11 mouse cellular contexts compared by ENCODE assay signal in genomic region chr13:91169529-91170319, GRCm38 (mm10). TPM values are rescaled to one million over a fixed set of nuclear protein-coding genes. Genes with fewer than 3 reads are reported as not detected.
DNase-seq lines count a peak whose midpoint lies in the region; ATAC-seq and TF ChIP-seq lines count a peak whose summit lies in the region.
"Had no signal": no experiment of that assay in that cellular context is flagged by ENCODE, and none has a peak within 500 bp of the region (broad histone marks: within the 10 kb centered on the region; RNA-seq: fewer than 3 reads in every experiment).

No protein-coding gene starts in this region.

- no peak for TF ChIP-seq POLR2A in thymus, adult 2 months (IDR thresholded peaks at IDR 0.05; ENCODE audit: control insufficient read depth, extremely low read depth, insufficient read depth, low read length, poor library complexity)

- H3K4me2 ChIP-seq in liver, embryonic 16.5 days (ENCODE audit: low read depth, low read length), result peak overlapping the region; percentile 49
- H3K4me2 ChIP-seq: hindbrain, embryonic 14.5 days had no signal

- H3K27me3 ChIP-seq in thymus, adult 2 months (ENCODE audit: control insufficient read depth, insufficient read depth, low read length), result no peaks in the 10 kb centered on the region
- no peaks in the 10 kb centered on the region for H3K27me3 ChIP-seq in liver, embryonic 16.5 days (ENCODE audit: control insufficient read depth, insufficient read depth, low read depth, low read length)

- no peak overlapping the region for H3K27ac ChIP-seq in thymus, adult 2 months (ENCODE audit: control insufficient read depth, insufficient read depth, low read length)
- H3K27ac ChIP-seq in liver, embryonic 16.5 days (ENCODE audit: low read length), result no peak overlapping the region
- H3K27ac ChIP-seq: hindbrain, embryonic 14.5 days; kidney, postnatal 0 days had no signal

- H3K36me3 ChIP-seq in thymus, adult 2 months (ENCODE audit: control insufficient read depth, insufficient read depth, low read length), result no peaks in the 10 kb centered on the region
- no peaks in the 10 kb centered on the region for H3K36me3 ChIP-seq in liver, embryonic 16.5 days (ENCODE audit: control insufficient read depth, insufficient read depth)

- ATAC-seq in common myeloid progenitor, adult 5-6 weeks (replicated peaks; ENCODE audit: low read depth, poor library complexity, severe bottlenecking), result peak; percentile 75
- no peak for ATAC-seq in liver, embryonic 16.5 days (ENCODE audit: low read depth)
- ATAC-seq: forebrain, postnatal 0 days had no signal

- no peak overlapping the region for H3K9ac ChIP-seq in liver, embryonic 16.5 days (ENCODE audit: low read depth, low read length)
- H3K9ac ChIP-seq: forebrain, postnatal 0 days; hindbrain, embryonic 14.5 days had no signal

- H3K4me1 ChIP-seq in thymus, adult 2 months (replicated peaks; ENCODE audit: control insufficient read depth, insufficient read depth, low read length), result peaks cover 10% of the 10 kb centered on the region
- H3K4me1 ChIP-seq in liver, embryonic 16.5 days (ENCODE audit: control insufficient read depth, low read depth, low read length), result peaks cover 6% of the 10 kb centered on the region; the same call in 1 of the 2 replicates

- H3K4me3 ChIP-seq in thymus, adult 2 months (ENCODE audit: control insufficient read depth, insufficient read depth, low read length), result no peak overlapping the region; the same call in 1 of the 2 replicates
- no peak overlapping the region for H3K4me3 ChIP-seq in liver, embryonic 16.5 days (ENCODE audit: low read depth, low read length)

- no peaks in the 10 kb centered on the region for H3K9me3 ChIP-seq in liver, embryonic 16.5 days (replicated peaks; ENCODE audit: control insufficient read depth, low read length)

- peak; percentile 16 for DNase-seq in thymus, adult 2 months
- DNase-seq in thymus, adult 18-20 months, result no peak
- DNase-seq in cerebellum, adult 11 months, result no peak
- DNase-seq in cerebellum, adult 9-11 months, result no peak
- no peak for DNase-seq in frontal cortex, postnatal 36 days (ENCODE audit: low spot score in 2 of 2)
- DNase-seq: cerebellum, adult 8-10 months; forebrain, postnatal 0 days had no signal

- TF ChIP-seq CTCF in thymus, adult 2 months (IDR thresholded peaks at IDR 0.05; ENCODE audit: borderline replicate concordance, control insufficient read depth, extremely low read depth, insufficient read depth, low read length, poor library complexity), result no peak

- 9% methylated on average over 17 of the region's 17 CpGs for WGBS in thymus, adult 2 months
- WGBS in liver, embryonic 16.5 days (ENCODE audit: insufficient replicate concordance), result 24% methylated on average over 17 of the region's 17 CpGs

RNA-seq across cellular contexts. Expression of gene Atg10, which starts 54.0 kb away (rescaled TPM):
- polyA plus RNA-seq in thymus, adult 2 months (2012; rRNA removed), result 1.4 and 1.6 TPM in 2 replicates
- 7.3 and 24.2 TPM in 2 replicates for total RNA-seq in common myeloid progenitor, adult 5-6 weeks (2017)
- 2.7 and 3.4 TPM in 2 replicates for polyA plus RNA-seq in liver, embryonic 16.5 days (2015; fragmentation: Nextera tagmentation; extraction: Ambion mirVana)
